Comparison of ENCODE assay signal across 25 mouse cellular contexts in genomic region chr5:138132425-138133064, GRCm38 (mm10). TPM values are rescaled to one million over a fixed set of nuclear protein-coding genes. Genes with fewer than 3 reads are reported as not detected.
DNase-seq lines count a peak whose midpoint lies in the region; ATAC-seq and TF ChIP-seq lines count a peak whose summit lies in the region.
"Had no signal": no experiment of that assay in that cellular context is flagged by ENCODE, and none has a peak within 500 bp of the region (broad histone marks: within the 10 kb centered on the region; RNA-seq: fewer than 3 reads in every experiment).

No protein-coding gene starts in this region.

- WGBS in kidney, embryonic 15.5 days, result 55% methylated on average over 5 of the region's 5 CpGs
- 63% methylated on average over 5 of the region's 5 CpGs for WGBS in intestine, postnatal 0 days
- WGBS in midbrain, embryonic 10.5 days, result 96% methylated on average over 5 of the region's 5 CpGs

- DNase-seq in kidney, adult 9 months, result peak; percentile 66
- peak; percentile 14 for DNase-seq in A20 (ENCODE audit: low read depth, low spot score)
- DNase-seq in Muller cell, postnatal 12 days (ENCODE audit: inconsistent ontology term), result peak; percentile 61
- DNase-seq in thymus, postnatal 25 days, result no peak
- no peak for DNase-seq in midbrain, embryonic 10.5 days (ENCODE audit: low spot score)
- DNase-seq: adrenal gland, postnatal 10 days; cerebellum, adult 11 months; cerebellum, adult 9-10 months; cerebellum, postnatal 36 days; heart, adult 2 months; heart, postnatal 4 days; midbrain, embryonic 14.5 days; retina, postnatal 1 day; right cerebral cortex, postnatal 14 days had no signal

- H3K27me3 ChIP-seq in kidney, embryonic 15.5 days, result no peaks in the 10 kb centered on the region
- H3K27me3 ChIP-seq in intestine, postnatal 0 days (replicated peaks; ENCODE audit: control insufficient read depth, insufficient read depth, low read length), result no peaks in the 10 kb centered on the region
- H3K27me3 ChIP-seq in midbrain, embryonic 10.5 days (ENCODE audit: low read depth, poor library complexity, severe bottlenecking), result no peaks in the 10 kb centered on the region
- H3K27me3 ChIP-seq: CH12.LX; embryonic facial prominence, embryonic 12.5 days; heart, embryonic 12.5 days; limb, embryonic 13.5 days; liver, embryonic 12.5 days had no signal

- H3K27ac ChIP-seq in kidney, embryonic 15.5 days, result no peak overlapping the region
- H3K27ac ChIP-seq in intestine, postnatal 0 days (ENCODE audit: low read depth, low read length), result peak overlapping the region; percentile 35; the same call in 1 of the 2 replicates
- no peak overlapping the region for H3K27ac ChIP-seq in midbrain, embryonic 10.5 days (replicated peaks)
- H3K27ac ChIP-seq: embryonic facial prominence, embryonic 12.5 days; heart, adult 2 months; hindbrain, embryonic 14.5 days; limb, embryonic 13.5 days; liver, embryonic 12.5 days; macrophage had no signal

- ATAC-seq in kidney, embryonic 15.5 days (replicated peaks; ENCODE audit: low FRiP score), result no peak
- ATAC-seq in intestine, postnatal 0 days, result peak; percentile 56
- ATAC-seq in inflammation-experienced regulatory T-cells, adult 6 months, result no peak
- ATAC-seq: forebrain, embryonic 16.5 days; liver, embryonic 12.5 days had no signal

- H3K4me3 ChIP-seq in kidney, embryonic 15.5 days (replicated peaks), result no peak overlapping the region
- no peak overlapping the region for H3K4me3 ChIP-seq in intestine, postnatal 0 days (ENCODE audit: low read depth, low read length)
- no peak overlapping the region for H3K4me3 ChIP-seq in midbrain, embryonic 10.5 days
- H3K4me3 ChIP-seq: embryonic facial prominence, embryonic 12.5 days; heart, adult 2 months; heart, embryonic 12.5 days; limb, embryonic 13.5 days; liver, embryonic 12.5 days had no signal

- H3K4me1 ChIP-seq in kidney, embryonic 15.5 days, result no peaks in the 10 kb centered on the region
- H3K4me1 ChIP-seq in intestine, postnatal 0 days (replicated peaks; ENCODE audit: control insufficient read depth, insufficient read depth, low read length), result no peaks in the 10 kb centered on the region
- H3K4me1 ChIP-seq in midbrain, embryonic 10.5 days, result no peaks in the 10 kb centered on the region
- H3K4me1 ChIP-seq: embryonic facial prominence, embryonic 12.5 days; limb, embryonic 13.5 days had no signal

- no peak overlapping the region for H3K4me2 ChIP-seq in kidney, embryonic 15.5 days
- no peak overlapping the region for H3K4me2 ChIP-seq in intestine, postnatal 0 days (replicated peaks; ENCODE audit: low read depth)
- H3K4me2 ChIP-seq: embryonic facial prominence, embryonic 12.5 days; heart, embryonic 12.5 days; hindbrain, embryonic 14.5 days; limb, embryonic 13.5 days; liver, embryonic 12.5 days had no signal

- H3K36me3 ChIP-seq in kidney, embryonic 15.5 days, result peaks cover 74% of the 10 kb centered on the region
- peaks cover 57% of the 10 kb centered on the region for H3K36me3 ChIP-seq in intestine, postnatal 0 days (ENCODE audit: control insufficient read depth, insufficient read depth)
- peaks cover 84% of the 10 kb centered on the region for H3K36me3 ChIP-seq in midbrain, embryonic 10.5 days

- H3K9me3 ChIP-seq in kidney, embryonic 15.5 days (replicated peaks), result no peaks in the 10 kb centered on the region
- no peaks in the 10 kb centered on the region for H3K9me3 ChIP-seq in intestine, postnatal 0 days (ENCODE audit: control insufficient read depth)
- no peaks in the 10 kb centered on the region for H3K9me3 ChIP-seq in midbrain, embryonic 10.5 days (replicated peaks)
- H3K9me3 ChIP-seq: embryonic facial prominence, embryonic 12.5 days; heart, embryonic 12.5 days; limb, embryonic 13.5 days; liver, embryonic 12.5 days had no signal

- no peak for TF ChIP-seq CTCF in intestine, postnatal 0 days (IDR thresholded peaks at IDR 0.05; ENCODE audit: low read depth)

- H3K9ac ChIP-seq in kidney, embryonic 15.5 days, result no peak overlapping the region
- no peak overlapping the region for H3K9ac ChIP-seq in intestine, postnatal 0 days (ENCODE audit: low read depth, low read length)
- H3K9ac ChIP-seq: embryonic facial prominence, embryonic 12.5 days; heart, embryonic 12.5 days; hindbrain, embryonic 14.5 days; limb, embryonic 13.5 days; liver, embryonic 12.5 days had no signal

RNA-seq across cellular contexts. Expression of gene Zscan21, which starts 15.8 kb away (rescaled TPM):
- 61.4 and 64.6 TPM in 2 replicates for polyA plus RNA-seq in kidney, embryonic 15.5 days (2015; fragmentation: Nextera tagmentation; extraction: Ambion mirVana)
- polyA plus RNA-seq in intestine, postnatal 0 days (2015; fragmentation: Nextera tagmentation; extraction: Ambion mirVana), result 17.9 and 19.2 TPM in 2 replicates
- 10 to 100 TPM; 18.6 to 21.0 (median 19.1) TPM for polyA plus RNA-seq in inflammation-experienced regulatory T-cells, adult 6 months (2017; shearing (Covaris generic))
- 105 and 114 TPM in 2 replicates for polyA plus RNA-seq in midbrain, embryonic 10.5 days (2016; fragmentation: Nextera tagmentation; extraction: Ambion mirVana)

RNA-seq across cellular contexts. Expression of gene Zfp113, which starts 23.0 kb away (rescaled TPM):
- polyA plus RNA-seq in kidney, embryonic 15.5 days (2015; fragmentation: Nextera tagmentation; extraction: Ambion mirVana), result 23.2 and 26.4 TPM in 2 replicates
- 4.5 and 6.1 TPM in 2 replicates for polyA plus RNA-seq in intestine, postnatal 0 days (2015; fragmentation: Nextera tagmentation; extraction: Ambion mirVana)
- 10 to 100 TPM in 1 of 3 experiments, 1 to 10 TPM in 2; 9.5 to 17.9 (median 9.8) TPM for polyA plus RNA-seq in inflammation-experienced regulatory T-cells, adult 6 months (2017; shearing (Covaris generic))
- polyA plus RNA-seq in midbrain, embryonic 10.5 days (2016; fragmentation: Nextera tagmentation; extraction: Ambion mirVana), result 42.6 and 46.7 TPM in 2 replicates

RNA-seq across cellular contexts. Expression of gene Cops6, which starts 28.3 kb away (rescaled TPM):
- polyA plus RNA-seq in kidney, embryonic 15.5 days (2015; fragmentation: Nextera tagmentation; extraction: Ambion mirVana), result 306 and 316 TPM in 2 replicates
- polyA plus RNA-seq in intestine, postnatal 0 days (2015; fragmentation: Nextera tagmentation; extraction: Ambion mirVana), result 154 and 161 TPM in 2 replicates
- 100 to 1,000 TPM; 199 to 212 (median 207) TPM for polyA plus RNA-seq in inflammation-experienced regulatory T-cells, adult 6 months (2017; shearing (Covaris generic))
- 369 and 387 TPM in 2 replicates for polyA plus RNA-seq in midbrain, embryonic 10.5 days (2016; fragmentation: Nextera tagmentation; extraction: Ambion mirVana)

RNA-seq across cellular contexts. Expression of gene Ap4m1, which starts 39.3 kb away (rescaled TPM):
- 24.2 and 28.2 TPM in 2 replicates for polyA plus RNA-seq in kidney, embryonic 15.5 days (2015; fragmentation: Nextera tagmentation; extraction: Ambion mirVana)
- 4.8 and 5.5 TPM in 2 replicates for polyA plus RNA-seq in intestine, postnatal 0 days (2015; fragmentation: Nextera tagmentation; extraction: Ambion mirVana)
- polyA plus RNA-seq in inflammation-experienced regulatory T-cells, adult 6 months (2017; shearing (Covaris generic)), result 1 to 10 TPM; 4.9 to 7.5 (median 7.4) TPM
- polyA plus RNA-seq in midbrain, embryonic 10.5 days (2016; fragmentation: Nextera tagmentation; extraction: Ambion mirVana), result 27.8 and 28.5 TPM in 2 replicates

RNA-seq across cellular contexts. Expression of gene Mcm7, which starts 39.7 kb away (rescaled TPM):
- 211 and 225 TPM in 2 replicates for polyA plus RNA-seq in kidney, embryonic 15.5 days (2015; fragmentation: Nextera tagmentation; extraction: Ambion mirVana)
- polyA plus RNA-seq in intestine, postnatal 0 days (2015; fragmentation: Nextera tagmentation; extraction: Ambion mirVana), result 35.9 and 39.1 TPM in 2 replicates
- polyA plus RNA-seq in inflammation-experienced regulatory T-cells, adult 6 months (2017; shearing (Covaris generic)), result 10 to 100 TPM; 47.6 to 94.8 (median 56.4) TPM
- 376 and 423 TPM in 2 replicates for polyA plus RNA-seq in midbrain, embryonic 10.5 days (2016; fragmentation: Nextera tagmentation; extraction: Ambion mirVana)

Comparison
In these comparisons a context has a peak if more than half of its experiments do, and no peak if none do; other contexts are left out.
1. DNase-seq: peak in kidney, adult 9 months (single experiment), A20 (single experiment) and Muller cell, postnatal 12 days (single experiment); none in thymus, postnatal 25 days (single experiment) and midbrain, embryonic 10.5 days (single experiment).